Mouse (Mus musculus): ENCODE measurements around the gene BC051665. TPM values are rescaled to one million over a fixed set of nuclear protein-coding genes. Genes with fewer than 3 reads are reported as not detected.

BC051665 gene
- total RNA-seq (2021) = not detected
- long read RNA-seq, experiment 1 = 0 reads
- long read RNA-seq, experiment 2 = 0 reads

DNA sequence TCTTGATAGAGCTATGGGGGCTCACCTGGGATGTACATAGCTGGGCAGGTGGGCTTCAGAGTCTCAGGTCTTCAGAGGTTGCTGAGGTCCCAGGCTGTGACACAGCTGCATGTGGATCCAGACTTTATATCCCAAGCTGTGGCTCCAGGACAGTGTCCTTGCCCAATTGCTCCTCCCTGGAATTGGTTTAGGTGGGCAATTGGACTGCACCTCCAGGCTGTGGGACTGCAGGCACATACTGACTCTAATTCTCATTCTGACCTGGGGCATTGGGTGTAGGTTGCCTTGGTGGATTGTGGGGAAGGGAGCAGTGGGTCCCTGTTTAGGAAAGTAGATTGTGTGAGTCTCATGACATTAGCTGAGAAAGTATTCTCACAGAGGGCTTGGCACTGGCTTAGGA, at the start of gene BC051665:
BC051665 (minus strand) TSS at position 101 of the 400 bp plus-strand sequence.
- H3K27ac ChIP-seq = no peak within 1 kb of the TSS

DNA sequence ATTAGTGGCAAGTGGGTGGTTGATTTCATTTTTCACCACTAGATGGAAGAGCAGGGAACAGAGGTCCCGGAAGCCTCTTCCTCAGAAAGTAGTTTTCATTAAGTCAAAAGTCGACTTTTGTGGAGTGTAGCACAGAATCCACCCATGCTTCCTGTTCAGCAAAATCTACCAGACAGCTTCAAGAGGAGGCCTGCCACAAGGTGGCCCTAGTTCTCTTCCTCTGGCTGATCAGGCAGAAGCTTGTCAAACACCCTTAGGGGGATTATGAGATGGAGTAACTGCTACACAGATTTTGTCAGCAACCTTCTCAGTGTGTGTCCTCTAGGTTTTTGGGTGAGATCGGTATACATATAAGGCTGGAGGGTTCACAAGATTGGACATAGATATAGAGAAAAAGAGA, 39.9 kb upstream of the BC051665 start:
- DNase-seq (ENCODE audit: extremely low spot score in 1 of 2, low spot score in 2 of 2) = no peak
- TF ChIP-seq CTCF (IDR thresholded peaks at IDR 0.05) = peak; percentile 34
- H3K27ac ChIP-seq = no peak overlapping the region
- H3K4me3 ChIP-seq = no peak overlapping the region
- intact Hi-C loops (cut with DNase I) = no loop called here

More for the DNA sequence above, at the start of gene BC051665:
- TF ChIP-seq CTCF (IDR thresholded peaks at IDR 0.05) = no peak
- H3K4me3 ChIP-seq = no peak within 1 kb of the TSS
- DNase-seq (ENCODE audit: extremely low spot score in 1 of 2, low spot score in 2 of 2) = no peak
- intact Hi-C loops (cut with DNase I) = no loop called here

DNA sequence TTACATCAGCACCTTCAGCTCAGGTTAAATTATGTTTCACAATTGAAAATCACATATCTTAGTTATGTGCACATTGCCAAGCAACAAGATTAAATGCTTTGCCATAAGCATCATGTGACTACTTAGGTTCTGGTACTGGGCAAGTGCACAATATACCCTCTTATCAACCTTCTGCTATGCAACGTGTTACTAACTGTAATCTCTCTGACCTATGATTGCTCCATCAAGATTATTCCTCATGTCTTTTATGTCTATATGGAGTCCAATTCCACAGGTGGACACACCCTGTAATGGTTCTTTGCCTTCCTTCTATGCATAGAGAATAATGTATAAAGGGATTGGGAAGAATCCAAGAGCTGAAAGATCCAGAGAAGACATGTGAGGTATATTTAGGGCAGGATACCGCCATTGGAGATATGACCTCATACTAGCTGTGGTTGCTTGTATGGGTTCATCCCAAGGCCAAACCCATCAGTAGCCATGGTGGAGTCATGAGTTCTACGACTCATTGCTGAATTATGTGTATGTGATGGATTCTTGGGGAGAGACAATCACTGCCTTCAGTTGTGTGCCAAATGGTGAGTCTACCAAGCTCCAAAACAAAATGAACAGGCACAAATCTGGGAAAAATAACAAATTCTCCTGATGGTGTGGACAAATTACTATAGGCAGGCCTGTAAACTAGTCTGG, 34.5 kb upstream of the BC051665 start:
- intact Hi-C loops (cut with DNase I) = no loop called here
- no peak for TF ChIP-seq CTCF (IDR thresholded peaks at IDR 0.05)
- Histone ChIP-seq H3K4me3 (no peak overlapping the region), H3K27ac (no peak overlapping the region)
- DNase-seq (ENCODE audit: extremely low spot score in 1 of 2, low spot score in 2 of 2) = no peak

DNA sequence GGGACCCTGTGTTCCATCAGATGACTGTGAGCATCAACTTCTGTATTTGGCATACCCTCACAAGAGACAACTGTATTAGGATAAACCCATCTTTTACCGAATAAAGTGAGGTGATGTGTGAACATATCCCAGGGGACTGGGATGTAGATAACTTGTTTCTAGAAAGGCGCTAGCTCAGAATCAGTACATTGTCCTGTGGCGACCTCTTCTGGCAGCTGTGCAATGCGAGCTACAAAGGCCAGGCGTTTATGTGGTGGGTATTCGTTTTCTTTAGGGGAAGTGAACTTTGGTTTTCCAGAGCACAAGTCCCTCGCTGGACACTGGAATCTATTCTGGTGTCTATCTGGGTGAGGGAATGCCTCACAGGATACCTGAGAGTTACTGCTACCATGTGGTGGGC, 33.3 kb upstream of the BC051665 start:
- TF ChIP-seq CTCF (IDR thresholded peaks at IDR 0.05) = peak; percentile 66
- Histone ChIP-seq H3K4me3 (no peak overlapping the region), H3K27ac (no peak overlapping the region)
- intact Hi-C loops (cut with DNase I) = loop anchor here (1.0 kb wide), 1 partner anchor 60 kb away; no protein-coding TSS in a partner anchor
- DNase-seq (ENCODE audit: extremely low spot score in 1 of 2, low spot score in 2 of 2) = peak in 1 of 2 experiments; percentile 33

DNA sequence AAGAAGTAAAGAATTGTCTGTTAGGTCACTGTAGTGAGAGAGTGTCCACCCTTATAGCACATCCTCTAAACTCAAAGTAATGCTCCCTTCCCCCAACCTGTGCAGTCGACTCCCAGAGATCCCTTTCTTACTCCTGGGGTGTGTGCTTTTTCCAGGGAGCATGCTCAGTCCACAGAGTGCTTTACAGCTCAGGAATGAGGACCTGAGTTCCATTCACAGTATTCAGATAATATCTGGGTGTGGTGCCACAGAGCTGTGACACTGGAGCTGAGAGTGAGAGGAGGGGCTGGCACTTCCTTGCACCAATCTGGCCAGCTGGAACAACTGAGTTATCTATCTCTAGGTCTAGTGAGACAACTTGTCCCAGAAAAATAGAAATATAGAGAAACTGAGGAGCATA, 27.6 kb upstream of the BC051665 start:
- TF ChIP-seq CTCF (IDR thresholded peaks at IDR 0.05) = no peak
- no peak for DNase-seq (ENCODE audit: extremely low spot score in 1 of 2, low spot score in 2 of 2)
- intact Hi-C loops (cut with DNase I) = no loop called here
- Histone ChIP-seq H3K4me3 (no peak overlapping the region), H3K27ac (no peak overlapping the region)

DNA sequence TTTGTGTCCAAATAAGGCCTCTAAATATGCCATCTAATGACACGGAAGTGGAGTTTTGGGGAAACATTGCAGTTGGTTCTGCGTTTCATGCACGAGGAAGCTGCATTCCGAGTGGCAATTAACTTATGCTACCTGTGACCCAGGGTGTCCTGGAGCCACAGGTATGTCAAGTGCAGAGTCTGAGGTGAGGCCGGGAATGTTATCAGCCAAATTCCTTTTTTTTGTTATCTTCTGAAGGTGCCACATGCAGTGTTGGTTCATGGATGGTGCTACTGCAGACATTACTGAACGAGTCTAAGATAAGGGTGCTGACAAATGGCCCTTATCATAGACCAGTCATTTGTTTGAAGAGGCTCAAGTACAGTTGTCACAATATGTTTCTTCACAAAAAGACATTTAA, 26.6 kb upstream of the BC051665 start:
- H3K4me3 ChIP-seq = no peak overlapping the region
- intact Hi-C loops (cut with DNase I) = no loop called here
- no peak for TF ChIP-seq CTCF (IDR thresholded peaks at IDR 0.05)
- no peak overlapping the region for H3K27ac ChIP-seq
- DNase-seq (ENCODE audit: extremely low spot score in 1 of 2, low spot score in 2 of 2) = no peak

DNA sequence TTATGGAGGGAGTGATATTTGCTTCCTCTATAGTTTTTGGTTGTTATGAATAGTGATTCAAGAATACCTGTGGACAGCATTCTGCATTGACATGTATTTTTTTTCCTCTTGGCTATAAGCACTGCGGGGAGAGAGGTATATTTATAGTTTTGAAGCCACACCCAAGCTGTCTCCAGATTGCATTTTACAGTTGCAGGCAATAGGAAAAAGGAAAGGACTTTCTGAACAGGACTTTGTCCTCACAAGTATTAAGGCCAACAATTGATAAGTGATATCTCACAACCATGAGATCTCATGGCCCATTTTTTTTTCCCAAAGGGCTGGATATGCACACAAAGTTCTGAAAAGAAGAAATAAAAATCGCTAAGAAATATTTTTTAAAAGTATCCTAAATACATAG, 23.5 kb upstream of the BC051665 start:
- Histone ChIP-seq H3K27ac (no peak overlapping the region), H3K4me3 (no peak overlapping the region)
- intact Hi-C loops (cut with DNase I) = no loop called here
- no peak for TF ChIP-seq CTCF (IDR thresholded peaks at IDR 0.05)
- no peak for DNase-seq (ENCODE audit: extremely low spot score in 1 of 2, low spot score in 2 of 2)

DNA sequence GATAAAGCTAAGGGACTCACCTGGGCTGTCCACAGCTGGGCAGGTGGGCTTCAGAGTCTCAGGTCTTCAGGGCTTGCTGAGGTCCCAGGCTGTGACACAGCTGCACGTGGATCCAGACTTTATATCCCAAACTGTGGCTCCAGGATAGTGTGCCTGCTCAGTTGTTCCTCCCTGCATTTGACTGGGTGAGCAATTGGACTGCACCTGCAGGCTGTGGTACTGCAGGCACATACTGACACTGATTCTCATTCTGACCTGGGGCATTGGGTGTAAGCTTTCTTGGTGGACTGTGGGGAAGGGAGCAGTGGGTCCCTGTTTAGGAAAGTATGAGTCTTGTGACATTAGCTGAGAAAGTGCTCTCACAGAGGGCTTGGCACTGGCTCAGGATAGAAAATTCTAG, 16.6 kb upstream of the BC051665 start, which contains the start of gene Ctsll3:
Ctsll3 (minus strand) TSS at position 101 of the 400 bp plus-strand sequence.
- DNase-seq (ENCODE audit: extremely low spot score in 1 of 2, low spot score in 2 of 2) = no peak
- intact Hi-C loops (cut with DNase I) = no loop called here

DNA sequence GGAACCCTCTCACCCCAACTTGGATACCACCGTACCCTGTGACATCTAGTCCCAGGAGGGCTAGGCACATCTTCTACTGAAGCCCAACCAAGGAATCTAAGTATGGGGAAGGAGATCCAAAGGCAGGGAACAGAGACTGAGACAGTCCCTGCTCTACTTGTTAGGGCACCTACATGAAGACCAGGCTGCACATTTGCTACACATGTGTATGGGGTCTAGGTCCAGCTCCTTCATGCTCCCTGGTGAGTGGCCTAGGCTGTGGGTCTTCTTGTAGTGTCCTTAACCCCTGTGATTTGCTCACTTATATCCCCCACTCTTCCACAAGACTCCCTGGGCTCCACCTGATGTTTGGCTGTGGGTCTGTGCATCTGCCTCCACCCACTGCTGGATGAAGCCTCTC, 3.3 kb upstream of the BC051665 start:
- DNase-seq (ENCODE audit: extremely low spot score in 1 of 2, low spot score in 2 of 2) = no peak
- Histone ChIP-seq H3K27ac (no peak overlapping the region), H3K4me3 (no peak overlapping the region)
- intact Hi-C loops (cut with DNase I) = no loop called here
- TF ChIP-seq CTCF (IDR thresholded peaks at IDR 0.05) = no peak

More for the DNA sequence above, 16.6 kb upstream of the BC051665 start, which contains the start of gene Ctsll3:
- Histone ChIP-seq H3K27ac (no peak within 1 kb of the TSS), H3K4me3 (no peak within 1 kb of the TSS)
- no peak for TF ChIP-seq CTCF (IDR thresholded peaks at IDR 0.05)

DNA sequence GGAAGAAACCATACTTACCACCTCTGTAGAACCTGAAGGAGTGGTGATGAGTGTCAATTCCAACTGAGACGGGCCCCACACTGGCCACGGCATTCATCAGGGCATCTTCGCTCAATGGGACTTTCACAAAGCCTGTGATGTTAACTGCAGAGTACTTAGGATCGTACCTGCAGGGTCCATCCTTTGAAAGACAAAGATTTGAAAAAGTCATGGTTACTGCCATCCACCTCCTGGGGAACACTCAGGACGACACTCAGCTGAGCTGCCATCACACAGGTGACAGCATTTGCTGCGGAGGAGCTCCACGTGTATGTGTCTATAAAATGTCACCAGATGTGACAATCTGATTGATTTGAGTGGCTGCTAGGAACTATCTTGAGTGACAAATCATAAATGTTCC, 2.9 kb downstream of the BC051665 start:
- intact Hi-C loops (cut with DNase I) = no loop called here
- no peak for DNase-seq (ENCODE audit: extremely low spot score in 1 of 2, low spot score in 2 of 2)
- no peak for TF ChIP-seq CTCF (IDR thresholded peaks at IDR 0.05)
- no peak overlapping the region for H3K4me3 ChIP-seq
- H3K27ac ChIP-seq = no peak overlapping the region

DNA sequence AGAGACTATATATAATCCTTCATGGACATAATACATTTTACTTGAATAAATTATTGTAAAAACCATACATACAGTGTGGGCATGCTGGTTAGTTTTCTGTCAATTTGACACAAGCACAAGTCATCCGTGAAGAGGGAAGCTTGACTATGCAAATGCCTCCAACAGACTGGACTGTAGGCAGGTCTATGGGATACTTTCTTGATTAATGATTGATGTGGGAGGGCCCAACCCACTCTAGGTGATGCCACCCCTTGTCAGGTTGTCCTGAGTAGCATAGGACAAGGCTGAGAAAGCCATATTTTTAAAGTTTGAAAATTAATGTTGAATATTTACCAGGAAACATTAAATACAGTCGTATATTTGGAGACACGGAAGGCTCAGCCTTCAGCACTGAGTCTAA, 5.6 kb downstream of the BC051665 start:
- DNase-seq (ENCODE audit: extremely low spot score in 1 of 2, low spot score in 2 of 2) = no peak
- TF ChIP-seq CTCF (IDR thresholded peaks at IDR 0.05) = no peak
- intact Hi-C loops (cut with DNase I) = no loop called here
- Histone ChIP-seq H3K4me3 (no peak overlapping the region), H3K27ac (no peak overlapping the region)

DNA sequence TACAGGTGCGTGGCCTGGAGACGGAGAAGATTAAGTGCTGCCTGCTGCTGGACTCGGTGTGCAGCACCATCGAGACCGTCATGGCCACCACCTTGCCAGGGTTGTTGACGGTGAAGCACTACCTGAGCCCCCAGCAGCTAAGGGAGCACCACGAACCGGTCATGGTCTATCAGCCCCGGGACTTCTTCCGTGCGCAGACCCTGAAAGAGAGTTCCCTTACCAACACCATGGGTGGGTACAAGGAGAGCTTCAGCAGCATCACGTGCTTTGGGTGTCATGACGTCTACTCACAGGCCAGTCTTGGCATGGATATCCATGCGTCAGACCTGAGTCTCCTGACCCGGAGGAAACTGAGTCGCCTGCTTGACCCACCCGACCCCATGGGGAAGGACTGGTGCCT, 25.0 kb downstream of the BC051665 start:
- Histone ChIP-seq H3K27ac (no peak overlapping the region), H3K4me3 (no peak overlapping the region)
- TF ChIP-seq CTCF (IDR thresholded peaks at IDR 0.05) = no peak
- no peak for DNase-seq (ENCODE audit: extremely low spot score in 1 of 2, low spot score in 2 of 2)
- intact Hi-C loops (cut with DNase I) = no loop called here

DNA sequence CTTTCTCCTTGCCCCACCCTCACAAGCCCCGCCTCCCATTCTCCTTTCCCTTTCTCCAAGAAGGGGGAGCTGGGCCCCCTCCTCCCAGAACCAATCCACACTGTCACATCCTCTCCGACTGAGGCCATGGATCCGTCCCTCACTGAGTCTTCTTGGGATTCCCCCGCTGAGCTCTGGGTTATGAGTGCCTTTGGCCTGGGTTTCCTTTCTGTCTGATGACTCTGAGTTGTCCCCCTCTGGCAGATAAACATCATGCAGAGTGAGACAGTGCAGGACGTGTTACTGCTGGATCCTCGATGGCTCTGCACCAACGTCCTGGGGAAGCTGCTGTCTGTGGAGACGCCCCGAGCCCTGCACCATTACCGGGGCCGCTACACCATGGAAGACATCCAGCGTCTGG, 25.8 kb downstream of the BC051665 start:
- TF ChIP-seq CTCF (IDR thresholded peaks at IDR 0.05) = no peak
- Histone ChIP-seq H3K4me3 (no peak overlapping the region), H3K27ac (no peak overlapping the region)
- intact Hi-C loops (cut with DNase I) = no loop called here
- no peak for DNase-seq (ENCODE audit: extremely low spot score in 1 of 2, low spot score in 2 of 2)

Data from left cerebral cortex, adult 2 months (tissue).